ENCODE assay signal across 11 mouse cellular contexts in the genomic region with DNA sequence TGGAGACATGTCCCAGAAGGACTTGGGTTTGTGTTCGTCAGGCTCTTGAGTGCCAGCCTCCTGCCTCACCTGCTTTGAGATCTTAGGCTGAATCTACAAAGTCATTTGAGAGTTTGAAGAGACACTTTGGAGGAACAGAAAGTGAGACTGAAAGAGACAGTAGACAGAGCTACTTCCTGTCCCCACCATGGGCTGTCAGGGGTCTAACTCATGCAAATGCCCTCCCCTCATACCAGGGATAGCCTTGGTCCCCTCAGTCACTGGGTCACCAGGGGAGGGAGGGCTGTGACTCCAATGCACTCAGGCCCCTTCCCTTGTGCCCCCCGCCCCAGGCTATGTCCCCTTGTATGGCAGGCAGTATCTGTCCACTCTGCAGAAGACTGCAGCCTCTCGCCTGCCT. TPM values are rescaled to one million over a fixed set of nuclear protein-coding genes. Genes with fewer than 3 reads are reported as not detected.
A peak's percentile ranks its signal among the peaks of the same experiment; 100 is the strongest.
DNase-seq lines count a peak whose midpoint lies in the region; ATAC-seq and TF ChIP-seq lines count a peak whose summit lies in the region.
"Had no signal": no experiment of that assay in that cellular context is flagged by ENCODE, and none has a peak within 500 bp of the region (broad histone marks: within the 10 kb centered on the region; RNA-seq: fewer than 3 reads in every experiment).

No protein-coding gene starts in this region.

- no peaks in the 10 kb centered on the region for H3K36me3 ChIP-seq in embryonic facial prominence, embryonic 12.5 days
- H3K36me3 ChIP-seq in embryonic facial prominence, embryonic 10.5 days (replicated peaks), result no peaks in the 10 kb centered on the region
- no peaks in the 10 kb centered on the region for H3K36me3 ChIP-seq in forebrain, embryonic 14.5 days (ENCODE audit: control insufficient read depth, insufficient read depth, low read length)

- no peak for TF ChIP-seq CTCF in left cerebral cortex, adult 2 months (IDR thresholded peaks at IDR 0.05)

- no peak overlapping the region for H3K4me2 ChIP-seq in embryonic facial prominence, embryonic 12.5 days (replicated peaks)
- no peak overlapping the region for H3K4me2 ChIP-seq in forebrain, embryonic 14.5 days (ENCODE audit: low read length)
- H3K4me2 ChIP-seq: hindbrain, embryonic 14.5 days; lung, embryonic 14.5 days had no signal

- H3K9me3 ChIP-seq in embryonic facial prominence, embryonic 12.5 days, result no peaks in the 10 kb centered on the region
- H3K9me3 ChIP-seq in embryonic facial prominence, embryonic 10.5 days, result no peaks in the 10 kb centered on the region
- H3K9me3 ChIP-seq in forebrain, embryonic 14.5 days (replicated peaks; ENCODE audit: control insufficient read depth, low read length), result no peaks in the 10 kb centered on the region

- H3K9ac ChIP-seq in embryonic facial prominence, embryonic 12.5 days, result 0 out of 2 replicates have a peak overlapping the region, but pooled peaks have one; percentile 24
- H3K9ac ChIP-seq in forebrain, embryonic 14.5 days (ENCODE audit: low read length), result no peak overlapping the region
- H3K9ac ChIP-seq: hindbrain, embryonic 14.5 days; lung, embryonic 14.5 days had no signal

- intact Hi-C loops in left cerebral cortex, adult 2 months (cut with DNase I), result no loop called here
- intact Hi-C loops in left cerebral cortex, postnatal 10 days (cut with DNase I), result no loop called here

- no peak overlapping the region for H3K4me3 ChIP-seq in embryonic facial prominence, embryonic 12.5 days
- H3K4me3 ChIP-seq in embryonic facial prominence, embryonic 10.5 days, result no peak overlapping the region
- H3K4me3 ChIP-seq in left cerebral cortex, adult 2 months, result no peak overlapping the region
- no peak overlapping the region for H3K4me3 ChIP-seq in forebrain, embryonic 14.5 days (ENCODE audit: low read depth, low read length)

- ATAC-seq in embryonic facial prominence, embryonic 12.5 days (ENCODE audit: insufficient number of reproducible peaks, insufficient read depth, low FRiP score, low TSS enrichment), result no peak
- peak; percentile 80 for ATAC-seq in activated CD4-positive, CD25-positive, alpha-beta regulatory T cell, adult 4 months
- ATAC-seq in monocyte, adult 5-6 weeks (replicated peaks; ENCODE audit: insufficient number of reproducible peaks, low FRiP score, low TSS enrichment, poor library complexity, severe bottlenecking), result 0 out of 2 replicates have a peak, but pooled peaks have one; percentile 13
- ATAC-seq in forebrain, embryonic 14.5 days, result no peak

- H3K4me1 ChIP-seq in embryonic facial prominence, embryonic 12.5 days, result no peaks in the 10 kb centered on the region
- peaks cover 3% of the 10 kb centered on the region; the same call in 1 of the 2 replicates for H3K4me1 ChIP-seq in embryonic facial prominence, embryonic 10.5 days
- no peaks in the 10 kb centered on the region for H3K4me1 ChIP-seq in forebrain, embryonic 14.5 days (ENCODE audit: control insufficient read depth, insufficient read depth, low read length)

- H3K27me3 ChIP-seq in embryonic facial prominence, embryonic 12.5 days, result no peaks in the 10 kb centered on the region
- no peaks in the 10 kb centered on the region for H3K27me3 ChIP-seq in embryonic facial prominence, embryonic 10.5 days (replicated peaks; ENCODE audit: low read depth, poor library complexity, severe bottlenecking)
- no peaks in the 10 kb centered on the region for H3K27me3 ChIP-seq in forebrain, embryonic 14.5 days (replicated peaks; ENCODE audit: control insufficient read depth, insufficient read depth, low read length)

- DNase-seq in embryonic facial prominence, embryonic 10.5 days (ENCODE audit: low spot score), result no peak
- no peak for DNase-seq in left cerebral cortex, adult 2 months (ENCODE audit: extremely low spot score in 1 of 2, low spot score in 2 of 2)
- no peak for DNase-seq in left cerebral cortex, postnatal 10 days (ENCODE audit: extremely low spot score in 1 of 2, low spot score in 2 of 2)
- DNase-seq in forebrain, embryonic 14.5 days (ENCODE audit: low spot score), result no peak
- DNase-seq in urinary bladder, postnatal 10 days (ENCODE audit: low spot score), result no peak
- DNase-seq: lung, embryonic 14.5 days; retina, postnatal 1 day had no signal

- WGBS in embryonic facial prominence, embryonic 12.5 days, result 73% methylated on average over 3 of the region's 3 CpGs
- 85% methylated on average over 3 of the region's 3 CpGs for WGBS in embryonic facial prominence, embryonic 10.5 days
- WGBS in forebrain, embryonic 14.5 days, result 72% methylated on average over 3 of the region's 3 CpGs

- no peak overlapping the region for H3K27ac ChIP-seq in embryonic facial prominence, embryonic 12.5 days
- no peak overlapping the region; the same call in 1 of the 2 replicates for H3K27ac ChIP-seq in embryonic facial prominence, embryonic 10.5 days (replicated peaks)
- H3K27ac ChIP-seq in left cerebral cortex, adult 2 months, result peak overlapping the region; percentile 77
- no peak overlapping the region for H3K27ac ChIP-seq in forebrain, embryonic 14.5 days (ENCODE audit: low read depth, low read length)
- H3K27ac ChIP-seq: hindbrain, embryonic 14.5 days had no signal

RNA-seq across cellular contexts. Expression of a gene that starts 2.5 kb away (rescaled TPM):
- polyA plus RNA-seq in embryonic facial prominence, embryonic 12.5 days (2016; fragmentation: Nextera tagmentation; extraction: Ambion mirVana), result 7.0 and 7.3 TPM in 2 replicates
- 2.9 and 3.9 TPM in 2 replicates for polyA plus RNA-seq in embryonic facial prominence, embryonic 10.5 days (2016; fragmentation: Nextera tagmentation; extraction: Ambion mirVana)
- 10 to 100 TPM in 1 of 2 experiments, 1 to 10 TPM in 1; 8.0 to 14.4 TPM for total RNA-seq in left cerebral cortex, adult 2 months (2021)
- total RNA-seq in left cerebral cortex, postnatal 10 days (2021), result 10 to 100 TPM in 1 of 2 experiments, 1 to 10 TPM in 1; 8.0 to 12.5 TPM
- 1 to 10 TPM in 1 of 2 experiments, under 1 TPM in 1; 0.91 to 1.9 TPM for polyA plus RNA-seq in activated CD4-positive, CD25-positive, alpha-beta regulatory T cell, adult 4 months (2017; shearing (Covaris generic))
- total RNA-seq in monocyte, adult 5-6 weeks (2017), result 20.7 to 64.8 TPM (median 31.9 TPM) in 3 replicates
- polyA plus RNA-seq in forebrain, embryonic 14.5 days (2014; fragmentation: Nextera tagmentation; extraction: Ambion mirVana), result 6.9 and 7.3 TPM in 2 replicates

RNA-seq across cellular contexts. Expression of a gene that starts 8.6 kb away (rescaled TPM):
- 225 and 230 TPM in 2 replicates for polyA plus RNA-seq in embryonic facial prominence, embryonic 12.5 days (2016; fragmentation: Nextera tagmentation; extraction: Ambion mirVana)
- polyA plus RNA-seq in embryonic facial prominence, embryonic 10.5 days (2016; fragmentation: Nextera tagmentation; extraction: Ambion mirVana), result 203 and 205 TPM in 2 replicates
- total RNA-seq in left cerebral cortex, adult 2 months (2021), result 100 to 1,000 TPM; 285 to 321 TPM
- total RNA-seq in left cerebral cortex, postnatal 10 days (2021), result 100 to 1,000 TPM; 261 to 270 TPM
- polyA plus RNA-seq in activated CD4-positive, CD25-positive, alpha-beta regulatory T cell, adult 4 months (2017; shearing (Covaris generic)), result 10 to 100 TPM; 38.8 to 78.9 TPM
- total RNA-seq in monocyte, adult 5-6 weeks (2017), result 21.3 to 57.6 TPM (median 32.1 TPM) in 3 replicates
- polyA plus RNA-seq in forebrain, embryonic 14.5 days (2014; fragmentation: Nextera tagmentation; extraction: Ambion mirVana), result 117 and 141 TPM in 2 replicates

RNA-seq across cellular contexts. Expression of a gene that starts 14.9 kb away (rescaled TPM):
- 5.9 and 7.7 TPM in 2 replicates for polyA plus RNA-seq in embryonic facial prominence, embryonic 12.5 days (2016; fragmentation: Nextera tagmentation; extraction: Ambion mirVana)
- 2.6 and 6.9 TPM in 2 replicates for polyA plus RNA-seq in embryonic facial prominence, embryonic 10.5 days (2016; fragmentation: Nextera tagmentation; extraction: Ambion mirVana)
- total RNA-seq in left cerebral cortex, adult 2 months (2021), result 1 to 10 TPM; 6.4 to 7.4 TPM
- 10 to 100 TPM; 13.7 to 14.9 TPM for total RNA-seq in left cerebral cortex, postnatal 10 days (2021)
- 10 to 100 TPM in 1 of 2 experiments, 1 to 10 TPM in 1; 5.4 to 13.4 TPM for polyA plus RNA-seq in activated CD4-positive, CD25-positive, alpha-beta regulatory T cell, adult 4 months (2017; shearing (Covaris generic))
- 763 to 1,006 TPM (median 964 TPM) in 3 replicates for total RNA-seq in monocyte, adult 5-6 weeks (2017)
- polyA plus RNA-seq in forebrain, embryonic 14.5 days (2014; fragmentation: Nextera tagmentation; extraction: Ambion mirVana), result 6.1 and 8.0 TPM in 2 replicates

RNA-seq across cellular contexts. Expression of a gene that starts 20.9 kb away (rescaled TPM):
- 0.95 and 0.98 TPM in 2 replicates for polyA plus RNA-seq in embryonic facial prominence, embryonic 12.5 days (2016; fragmentation: Nextera tagmentation; extraction: Ambion mirVana)
- polyA plus RNA-seq in embryonic facial prominence, embryonic 10.5 days (2016; fragmentation: Nextera tagmentation; extraction: Ambion mirVana), result 0.16 and 0.34 TPM in 2 replicates
- total RNA-seq in left cerebral cortex, adult 2 months (2021), result under 1 TPM; 0.79 to 0.86 TPM
- total RNA-seq in left cerebral cortex, postnatal 10 days (2021), result 1 to 10 TPM in 1 of 2 experiments, under 1 TPM in 1; 0.77 to 1.4 TPM
- polyA plus RNA-seq in activated CD4-positive, CD25-positive, alpha-beta regulatory T cell, adult 4 months (2017; shearing (Covaris generic)), result 100 to 1,000 TPM; 134 to 383 TPM
- 38.1 to 48.1 TPM (median 38.4 TPM) in 3 replicates for total RNA-seq in monocyte, adult 5-6 weeks (2017)
- polyA plus RNA-seq in forebrain, embryonic 14.5 days (2014; fragmentation: Nextera tagmentation; extraction: Ambion mirVana), result 0.39 TPM in 1 of 2 replicates, not detected in the other
- polyA plus RNA-seq: lung, embryonic 14.5 days had no signal

RNA-seq across cellular contexts. Expression of a gene that starts 28.5 kb away (rescaled TPM):
- polyA plus RNA-seq in embryonic facial prominence, embryonic 12.5 days (2016; fragmentation: Nextera tagmentation; extraction: Ambion mirVana), result 0.15 and 0.25 TPM in 2 replicates
- polyA plus RNA-seq in embryonic facial prominence, embryonic 10.5 days (2016; fragmentation: Nextera tagmentation; extraction: Ambion mirVana), result not detected in 2 replicates
- total RNA-seq in left cerebral cortex, adult 2 months (2021), result not detected
- under 1 TPM in 1 of 2 experiments, not detected in 1; 0.19 TPM for total RNA-seq in left cerebral cortex, postnatal 10 days (2021)
- polyA plus RNA-seq in activated CD4-positive, CD25-positive, alpha-beta regulatory T cell, adult 4 months (2017; shearing (Covaris generic)), result 10 to 100 TPM; 21.5 to 21.6 TPM
- total RNA-seq in monocyte, adult 5-6 weeks (2017), result 37.0 to 62.7 TPM (median 38.1 TPM) in 3 replicates
- polyA plus RNA-seq in forebrain, embryonic 14.5 days (2014; fragmentation: Nextera tagmentation; extraction: Ambion mirVana), result not detected in 2 replicates
- polyA plus RNA-seq: hindbrain, embryonic 14.5 days had no signal

Comparison
In these comparisons a context has a peak if more than half of its experiments do, and no peak if none do; other contexts are left out.
1. ATAC-seq: peak in activated CD4-positive, CD25-positive, alpha-beta regulatory T cell, adult 4 months (single experiment) and monocyte, adult 5-6 weeks (single experiment); none in embryonic facial prominence, embryonic 12.5 days (single experiment) and forebrain, embryonic 14.5 days (single experiment).